ENCODE assay signal across 9 mouse cellular contexts in genomic region chr16:5132401-5132801, GRCm38 (mm10). TPM values are rescaled to one million over a fixed set of nuclear protein-coding genes. Genes with fewer than 3 reads are reported as not detected.
DNase-seq lines count a peak whose midpoint lies in the region; ATAC-seq and TF ChIP-seq lines count a peak whose summit lies in the region.
"Had no signal": no experiment of that assay in that cellular context is flagged by ENCODE, and none has a peak within 500 bp of the region (broad histone marks: within the 10 kb centered on the region; RNA-seq: fewer than 3 reads in every experiment).

Gene Ppl (minus strand): TSS chr16:5132421.

- TF ChIP-seq POLR2A in cortical plate, adult 2 months (IDR thresholded peaks at IDR 0.05; ENCODE audit: extremely low read depth, insufficient read depth, low read length): no peak

- no peaks in the 10 kb centered on the region for H3K36me3 ChIP-seq in erythroblast, embryonic 14.5 days (ENCODE audit: control insufficient read depth)
- H3K36me3 ChIP-seq in heart, embryonic 15.5 days: no peaks in the 10 kb centered on the region
- no peaks in the 10 kb centered on the region for H3K36me3 ChIP-seq in kidney, postnatal 0 days (ENCODE audit: insufficient read depth, low read length)
- no peaks in the 10 kb centered on the region for H3K36me3 ChIP-seq in splenic B cell, adult 2 months (ENCODE audit: control insufficient read depth, insufficient read depth, low read length, poor library complexity, severe bottlenecking)

- ATAC-seq in erythroblast, adult 5-6 weeks (replicated peaks; ENCODE audit: low FRiP score, poor library complexity, severe bottlenecking): no peak
- ATAC-seq in heart, embryonic 15.5 days (replicated peaks; ENCODE audit: insufficient number of reproducible peaks, insufficient read depth, low FRiP score, low read depth): no peak
- ATAC-seq in kidney, postnatal 0 days (replicated peaks; ENCODE audit: low FRiP score, low read depth): peak; percentile 61

- under 1% methylated on average over 39 of the region's 39 CpGs for WGBS in heart, embryonic 15.5 days
- under 1% methylated on average over 27 of the region's 39 CpGs for WGBS in kidney, postnatal 0 days

- peak within 1 kb of the TSS; percentile 47 for H3K4me3 ChIP-seq in erythroblast, embryonic 14.5 days (replicated peaks)
- H3K4me3 ChIP-seq in cortical plate, adult 2 months (ENCODE audit: insufficient read depth, low read length): peak within 1 kb of the TSS; percentile 20; the same call in 1 of the 2 replicates
- H3K4me3 ChIP-seq in heart, embryonic 15.5 days: peak within 1 kb of the TSS; percentile 55
- H3K4me3 ChIP-seq in kidney, postnatal 0 days (replicated peaks; ENCODE audit: low read depth, low read length): peak within 1 kb of the TSS; percentile 39

- H3K27ac ChIP-seq in cortical plate, adult 2 months (ENCODE audit: insufficient read depth, low read length): no peak within 1 kb of the TSS
- no peak within 1 kb of the TSS for H3K27ac ChIP-seq in heart, embryonic 15.5 days
- H3K27ac ChIP-seq in kidney, postnatal 0 days: no peak within 1 kb of the TSS
- H3K27ac ChIP-seq: macrophage had no signal

- peaks cover 46% of the 10 kb centered on the region for H3K27me3 ChIP-seq in erythroblast, embryonic 14.5 days (ENCODE audit: control insufficient read depth)
- peaks cover 55% of the 10 kb centered on the region for H3K27me3 ChIP-seq in heart, embryonic 15.5 days
- peaks cover 18% of the 10 kb centered on the region; the same call in 1 of the 2 replicates for H3K27me3 ChIP-seq in kidney, postnatal 0 days (ENCODE audit: insufficient read depth, low read length)
- no peaks in the 10 kb centered on the region for H3K27me3 ChIP-seq in splenic B cell, adult 2 months (ENCODE audit: control insufficient read depth, insufficient read depth, low read length, poor library complexity, severe bottlenecking)

- no peak for TF ChIP-seq CTCF in cortical plate, adult 2 months (IDR thresholded peaks at IDR 0.05; ENCODE audit: extremely low read depth, insufficient read depth, low read length)
- peak; percentile 54 for TF ChIP-seq CTCF in kidney, postnatal 0 days (IDR thresholded peaks at IDR 0.05; ENCODE audit: low read depth)

- H3K4me1 ChIP-seq in erythroblast, embryonic 14.5 days (ENCODE audit: control insufficient read depth): no peaks in the 10 kb centered on the region
- H3K4me1 ChIP-seq in cortical plate, adult 2 months (ENCODE audit: control insufficient read depth, insufficient read depth, low read length): no peaks in the 10 kb centered on the region
- H3K4me1 ChIP-seq in heart, embryonic 15.5 days (replicated peaks): peaks cover 55% of the 10 kb centered on the region
- no peaks in the 10 kb centered on the region for H3K4me1 ChIP-seq in kidney, postnatal 0 days (replicated peaks; ENCODE audit: insufficient read depth, low read length)

- peak within 1 kb of the TSS; percentile 80 for H3K4me2 ChIP-seq in heart, embryonic 15.5 days
- H3K4me2 ChIP-seq in kidney, postnatal 0 days (ENCODE audit: low read length): peak within 1 kb of the TSS; percentile 59

- peak within 1 kb of the TSS; percentile 30 for H3K9ac ChIP-seq in heart, embryonic 15.5 days
- peak within 1 kb of the TSS; percentile 51 for H3K9ac ChIP-seq in kidney, postnatal 0 days (ENCODE audit: low read depth, low read length)

- H3K9me3 ChIP-seq in erythroblast, embryonic 14.5 days (ENCODE audit: control insufficient read depth, low read length): no peaks in the 10 kb centered on the region
- no peaks in the 10 kb centered on the region for H3K9me3 ChIP-seq in heart, embryonic 15.5 days (replicated peaks)
- H3K9me3 ChIP-seq in kidney, postnatal 0 days (replicated peaks; ENCODE audit: low read length): no peaks in the 10 kb centered on the region

- peak; percentile 62 for DNase-seq in kidney, postnatal 0 days (ENCODE audit: low spot score)
- peak; percentile 92 for DNase-seq in lung, postnatal 25 days (ENCODE audit: low spot score)
- DNase-seq in splenic B cell, adult 2 months (ENCODE audit: low read depth, low spot score): peak; percentile 53
- no peak for DNase-seq in right cerebral cortex, postnatal 10 days (ENCODE audit: low spot score in 2 of 2)

RNA-seq across cellular contexts. Expression of gene Ppl, which starts in this region (rescaled TPM):
- polyA plus RNA-seq in erythroblast, embryonic 14.5 days (2012): 0.01 TPM in 1 of 2 replicates, not detected in the other
- not detected in 2 replicates for total RNA-seq in erythroblast, adult 5-6 weeks (2015; ENCODE audit: low replicate concordance)
- total RNA-seq in erythroblast, adult 5-6 weeks (2017; ENCODE audit: low replicate concordance): not detected in 2 replicates
- polyA plus RNA-seq in cortical plate, adult 2 months (2012; rRNA removed): 0.25 and 0.42 TPM in 2 replicates
- polyA plus RNA-seq in heart, embryonic 15.5 days (2015; fragmentation: Nextera tagmentation; extraction: Ambion mirVana): 1.3 and 2.3 TPM in 2 replicates
- polyA plus RNA-seq in kidney, postnatal 0 days (2015; fragmentation: Nextera tagmentation; extraction: Ambion mirVana): 2.8 TPM in 2 replicates
- polyA plus RNA-seq: macrophage had no signal

Comparison
In these comparisons a context has a peak if more than half of its experiments do, and no peak if none do; other contexts are left out.
1. DNase-seq: peak in kidney, postnatal 0 days (single experiment), lung, postnatal 25 days (single experiment) and splenic B cell, adult 2 months (single experiment); none in right cerebral cortex, postnatal 10 days (0 of 2).
2. Peak in every context shown above with its lines, with median percentiles within 50 percentile points of each other: H3K4me3 ChIP-seq.